Mouse (Mus musculus): ENCODE results near the gene Dnajc5g. TPM values are rescaled to one million over a fixed set of nuclear protein-coding genes. Genes with fewer than 3 reads are reported as not detected.
A peak's percentile ranks its signal among the peaks of the same experiment; 100 is the strongest.

Gene Dnajc5g
- polyA plus RNA-seq, 1 experiment from 2014 or later: not detected

GRCm38 (mm10) chr5:31086606-31087005 is 19.5 kb upstream of the Dnajc5g start:
- H3K4me3 ChIP-seq (replicated peaks): no peak overlapping the region
- H3K4me1 ChIP-seq: peaks cover 25% of the 10 kb centered on the region
- ATAC-seq (replicated peaks; ENCODE audit: low FRiP score): no peak
- no peak overlapping the region for H3K27ac ChIP-seq
- WGBS: 26% methylated on average over 7 of the region's 7 CpGs
- no peak overlapping the region for H3K4me2 ChIP-seq
- no peaks in the 10 kb centered on the region for H3K9me3 ChIP-seq (replicated peaks)
- H3K36me3 ChIP-seq: no peaks in the 10 kb centered on the region
- no peak overlapping the region for H3K9ac ChIP-seq
- H3K27me3 ChIP-seq: peaks cover 66% of the 10 kb centered on the region

GRCm38 (mm10) chr5:31087131-31087530 is 19.0 kb upstream of the Dnajc5g start:
- no peaks in the 10 kb centered on the region for H3K36me3 ChIP-seq
- H3K4me2 ChIP-seq: no peak overlapping the region
- H3K9me3 ChIP-seq (replicated peaks): no peaks in the 10 kb centered on the region
- H3K4me1 ChIP-seq: peaks cover 25% of the 10 kb centered on the region
- no peak overlapping the region for H3K9ac ChIP-seq
- WGBS: 76% methylated on average over 2 of the region's 2 CpGs
- H3K27ac ChIP-seq: no peak overlapping the region
- no peak for ATAC-seq (replicated peaks; ENCODE audit: low FRiP score)
- no peak overlapping the region for H3K4me3 ChIP-seq (replicated peaks)
- H3K27me3 ChIP-seq: peaks cover 68% of the 10 kb centered on the region

GRCm38 (mm10) chr5:31092231-31092975 is 13.7 kb upstream of the Dnajc5g start:
- no peaks in the 10 kb centered on the region for H3K36me3 ChIP-seq
- WGBS: 2% methylated on average over 52 of the region's 53 CpGs
- peak overlapping the region; percentile 44 for H3K4me3 ChIP-seq (replicated peaks)
- H3K27ac ChIP-seq: no peak overlapping the region
- H3K9me3 ChIP-seq (replicated peaks): no peaks in the 10 kb centered on the region
- ATAC-seq (replicated peaks; ENCODE audit: low FRiP score): peak; percentile 9; the same call in 1 of the 2 replicates
- H3K27me3 ChIP-seq: peaks cover 99% of the 10 kb centered on the region
- peak overlapping the region; percentile 29; the same call in 1 of the 2 replicates for H3K9ac ChIP-seq
- H3K4me2 ChIP-seq: peak overlapping the region; percentile 76
- H3K4me1 ChIP-seq: peaks cover 36% of the 10 kb centered on the region

GRCm38 (mm10) chr5:31093151-31094041 is 12.7 kb upstream of the Dnajc5g start:
- H3K4me1 ChIP-seq: peaks cover 36% of the 10 kb centered on the region
- H3K9ac ChIP-seq: peak overlapping the region; percentile 29
- H3K27me3 ChIP-seq: peaks cover 100% of the 10 kb centered on the region

GRCm38 (mm10) chr5:31094100-31094798 is 11.8 kb upstream of the Dnajc5g start:
- peaks cover 100% of the 10 kb centered on the region for H3K27me3 ChIP-seq
- no peak overlapping the region for H3K27ac ChIP-seq
- H3K4me3 ChIP-seq (replicated peaks): peak overlapping the region; percentile 44
- H3K9ac ChIP-seq: no peak overlapping the region
- no peaks in the 10 kb centered on the region for H3K36me3 ChIP-seq
- H3K4me2 ChIP-seq: peak overlapping the region; percentile 76
- H3K4me1 ChIP-seq: peaks cover 36% of the 10 kb centered on the region
- no peaks in the 10 kb centered on the region for H3K9me3 ChIP-seq (replicated peaks)
- WGBS: 2% methylated on average over 29 of the region's 29 CpGs
- ATAC-seq (replicated peaks; ENCODE audit: low FRiP score): no peak

More at GRCm38 (mm10) chr5:31093151-31094041, 12.7 kb upstream of the Dnajc5g start:
- Histone ChIP-seq H3K4me3 (replicated peaks) (peak overlapping the region; percentile 44), H3K27ac (no peak overlapping the region), H3K36me3 (no peaks in the 10 kb centered on the region), H3K4me2 (peak overlapping the region; percentile 76), H3K9me3 (replicated peaks) (no peaks in the 10 kb centered on the region)
- peak; percentile 67 for ATAC-seq (replicated peaks; ENCODE audit: low FRiP score)
- WGBS: under 1% methylated on average over 54 of the region's 54 CpGs

- Histone ChIP-seq H3K4me3 (replicated peaks) (peak overlapping the region; percentile 44), H3K27ac (no peak overlapping the region), H3K36me3 (no peaks in the 10 kb centered on the region), H3K4me2 (peak overlapping the region; percentile 76), H3K9me3 (replicated peaks) (no peaks in the 10 kb centered on the region), H3K27me3 (peaks cover 96% of the 10 kb centered on the region), H3K9ac (no peak overlapping the region), H3K4me1 (peaks cover 36% of the 10 kb centered on the region)
- no peak for ATAC-seq (replicated peaks; ENCODE audit: low FRiP score)
- WGBS: under 1% methylated on average over 59 of the region's 59 CpGs
Observed at GRCm38 (mm10) chr5:31094799-31095691, 11.0 kb upstream of the Dnajc5g start.

- WGBS: 24% methylated on average over 11 of the region's 11 CpGs
- H3K4me3 ChIP-seq (replicated peaks): peak overlapping the region; percentile 44
- H3K4me2 ChIP-seq: peak overlapping the region; percentile 76
- no peak overlapping the region for H3K9ac ChIP-seq
- ATAC-seq (replicated peaks; ENCODE audit: low FRiP score): no peak
- peaks cover 87% of the 10 kb centered on the region for H3K27me3 ChIP-seq
- no peak overlapping the region for H3K27ac ChIP-seq
- H3K4me1 ChIP-seq: peaks cover 36% of the 10 kb centered on the region
- H3K36me3 ChIP-seq: no peaks in the 10 kb centered on the region
- H3K9me3 ChIP-seq (replicated peaks): no peaks in the 10 kb centered on the region
Observed at GRCm38 (mm10) chr5:31095711-31096480, 10.2 kb upstream of the Dnajc5g start.

- Histone ChIP-seq H3K27ac (no peak within 1 kb of the TSS), H3K4me3 (replicated peaks) (no peak within 1 kb of the TSS), H3K27me3 (peaks cover 20% of the 10 kb centered on the region; the same call in 1 of the 2 replicates), H3K4me2 (no peak within 1 kb of the TSS), H3K9ac (no peak within 1 kb of the TSS), H3K9me3 (replicated peaks) (no peaks in the 10 kb centered on the region), H3K36me3 (no peaks in the 10 kb centered on the region), H3K4me1 (no peaks in the 10 kb centered on the region)
- WGBS: 90% methylated on average over 18 of the region's 18 CpGs
- ATAC-seq (replicated peaks; ENCODE audit: low FRiP score): no peak
Observed at GRCm38 (mm10) chr5:31108000-31108490, 2.0 kb downstream of the Dnajc5g start, which contains the start of gene Slc30a3. Slc30a3 (minus strand) TSS chr5:31108237.

- H3K4me3 ChIP-seq (replicated peaks): no peak overlapping the region
- H3K27ac ChIP-seq: no peak overlapping the region
- H3K4me2 ChIP-seq: no peak overlapping the region
- no peak overlapping the region for H3K9ac ChIP-seq
- no peaks in the 10 kb centered on the region for H3K4me1 ChIP-seq
- H3K9me3 ChIP-seq (replicated peaks): no peaks in the 10 kb centered on the region
- H3K36me3 ChIP-seq: no peaks in the 10 kb centered on the region
- WGBS: 29% methylated on average over 7 of the region's 7 CpGs
- no peak for ATAC-seq (replicated peaks; ENCODE audit: low FRiP score)
- 0 out of 2 replicates have a peak, but pooled peaks cover 4% of the 10 kb centered on the region for H3K27me3 ChIP-seq
Observed at GRCm38 (mm10) chr5:31110781-31111180, 4.7 kb downstream of the Dnajc5g start.

GRCm38 (mm10) chr5:31116354-31116753 is 10.3 kb downstream of the Dnajc5g start, which contains the start of gene Trim54:
Trim54 (plus strand) TSS chr5:31116712.
- Histone ChIP-seq H3K36me3 (no peaks in the 10 kb centered on the region), H3K9ac (no peak within 1 kb of the TSS), H3K27me3 (peaks cover 8% of the 10 kb centered on the region), H3K4me3 (replicated peaks) (no peak within 1 kb of the TSS), H3K4me2 (no peak within 1 kb of the TSS), H3K27ac (no peak within 1 kb of the TSS), H3K9me3 (replicated peaks) (no peaks in the 10 kb centered on the region), H3K4me1 (0 out of 2 replicates have a peak, but pooled peaks cover 7% of the 10 kb centered on the region)
- no peak for ATAC-seq (replicated peaks; ENCODE audit: low FRiP score)
- WGBS: 23% methylated on average over 3 of the region's 3 CpGs
